Mouse (Mus musculus) hindbrain, embryonic 16.5 days (tissue): ENCODE measurements around the gene Lysmd4. TPM values are rescaled to one million over a fixed set of nuclear protein-coding genes. Genes with fewer than 3 reads are reported as not detected.
"Not testable (repeated sequence)": the region's sequence is repeated elsewhere in the genome, so short reads cannot be mapped to it uniquely, and the experiment has no call there.

ENCODE experiments used
- ATAC-seq: fragments of 200-750 bp; cut with Nextera tagmentation; 2 replicates; pipeline ENCODE4 v1.8.0; 2017; ENCODE audit warnings: moderate TSS enrichment, moderate library complexity
- H3K27ac ChIP-seq: fragments of 300-500 bp; sonication (generic); 2 replicates; pipeline ENCODE4 v1.5.1; 2014; ENCODE audit warnings: low read depth, mild to moderate bottlenecking, control low read depth, low read length, moderate library complexity
- H3K27me3 ChIP-seq: fragments of 300-500 bp; sonication (generic); replicated peaks from 2 replicates; pipeline ENCODE4 v1.6.1; 2014; ENCODE audit warnings: low read length; ENCODE audit not compliant: control insufficient read depth, insufficient read depth
- H3K36me3 ChIP-seq: fragments of 300-500 bp; sonication (generic); 2 replicates; pipeline ENCODE4 v1.6.1; 2014; ENCODE audit warnings: mild to moderate bottlenecking, low read length, moderate library complexity, mixed read lengths; ENCODE audit not compliant: control insufficient read depth, insufficient read depth
- H3K4me1 ChIP-seq: fragments of 300-500 bp; sonication (generic); 2 replicates; pipeline ENCODE4 v1.6.1; 2014; ENCODE audit warnings: low read depth, low read length; ENCODE audit not compliant: control insufficient read depth, insufficient read depth
- H3K4me2 ChIP-seq: fragments of 300-500 bp; sonication (generic); 2 replicates; pipeline ENCODE4 v1.6.1; 2014; ENCODE audit warnings: mild to moderate bottlenecking, low read length, control low read depth, moderate library complexity
- H3K4me3 ChIP-seq: fragments of 300-500 bp; sonication (generic); 2 replicates; pipeline ENCODE4 v1.5.1; 2014; ENCODE audit warnings: mild to moderate bottlenecking, low read length, control low read depth, moderate library complexity
- H3K9ac ChIP-seq: fragments of 300-500 bp; sonication (generic); 2 replicates; pipeline ENCODE4 v1.6.1; 2014; ENCODE audit warnings: low read depth, mild to moderate bottlenecking, control low read depth, low read length, moderate library complexity
- H3K9me3 ChIP-seq: fragments of 300-500 bp; sonication (generic); 2 replicates; pipeline ENCODE4 v1.6.1; 2014; ENCODE audit warnings: mild to moderate bottlenecking, low read length, moderate library complexity; ENCODE audit not compliant: control insufficient read depth
- WGBS: fragments of 180-500 bp; shearing (Covaris S2); extraction: QIAGEN DNeasy Blood & Tissue Kit; methylation state at CpG from one replicate; pipeline ENCODE4 v1.1.7; 2014; 5-methylcytosine and 5-hydroxymethylcytosine counted together
- polyA plus RNA-seq: library from polyadenylated mRNA; unstranded; fragments of >200 nt; fragmentation: Nextera tagmentation; extraction: Ambion mirVana; gene quantifications from 2 replicates; pipeline ENCODE4 v1.2.1, GENCODE M21; 2015

Gene Lysmd4
- polyA plus RNA-seq, 1 experiment from 2014 or later: 41.2 TPM

GRCm38 (mm10) chr7:67243121-67243893 lies 21.0 kb downstream of the Lysmd4 start:
- no peak for ATAC-seq
- H3K9ac ChIP-seq: no peak overlapping the region
- no peaks in the 10 kb centered on the region for H3K4me1 ChIP-seq
- H3K27ac ChIP-seq: no peak overlapping the region
- 0 out of 2 replicates have a peak, but pooled peaks cover 2% of the 10 kb centered on the region for H3K36me3 ChIP-seq
- H3K27me3 ChIP-seq: no peaks in the 10 kb centered on the region
- H3K4me3 ChIP-seq: no peak overlapping the region
- no peaks in the 10 kb centered on the region for H3K9me3 ChIP-seq
- no peak overlapping the region for H3K4me2 ChIP-seq
- WGBS: 50% methylated on average over 2 of the region's 2 CpGs

- no peak for ATAC-seq
- Histone ChIP-seq H3K27me3 (no peaks in the 10 kb centered on the region), H3K9me3 (no peaks in the 10 kb centered on the region), H3K4me1 (no peaks in the 10 kb centered on the region), H3K27ac (no peak overlapping the region), H3K4me3 (no peak overlapping the region), H3K36me3 (0 out of 2 replicates have a peak, but pooled peaks cover 2% of the 10 kb centered on the region), H3K9ac (no peak overlapping the region), H3K4me2 (no peak overlapping the region)
- WGBS: 68% methylated on average over 4 of the region's 4 CpGs
These were observed 21.5 kb downstream of the Lysmd4 start for GRCm38 (mm10) chr7:67243894-67244282.

DNA sequence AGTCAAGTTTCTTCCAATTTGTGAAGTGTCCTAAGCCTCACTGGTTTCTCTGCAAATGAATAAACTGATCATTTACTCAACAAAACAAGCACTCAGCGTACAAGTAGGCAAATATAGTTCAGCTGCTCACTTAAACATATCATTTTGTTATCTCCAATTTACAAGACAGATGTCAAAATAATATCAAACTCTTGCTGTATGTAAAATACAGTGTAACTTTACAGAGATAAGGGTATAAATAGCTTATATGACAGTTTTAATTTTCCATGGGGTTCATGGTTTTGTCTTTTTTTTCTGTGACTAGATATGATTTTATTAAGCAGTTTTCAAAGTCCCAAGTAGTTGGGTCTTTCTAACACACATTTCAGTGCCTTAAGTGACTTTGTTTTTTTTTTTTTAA lies 22.9 kb downstream of the Lysmd4 start:
- no peak for ATAC-seq

GRCm38 (mm10) chr7:67246067-67246466 lies 23.7 kb downstream of the Lysmd4 start:
- Histone ChIP-seq H3K36me3 (0 out of 2 replicates have a peak, but pooled peaks cover 2% of the 10 kb centered on the region), H3K9ac (no peak overlapping the region), H3K9me3 (no peaks in the 10 kb centered on the region), H3K27me3 (no peaks in the 10 kb centered on the region), H3K27ac (no peak overlapping the region), H3K4me3 (no peak overlapping the region), H3K4me2 (no peak overlapping the region), H3K4me1 (no peaks in the 10 kb centered on the region)
- ATAC-seq: no peak
- WGBS: 76% methylated on average over 2 of the region's 2 CpGs

More for the DNA sequence above, 22.9 kb downstream of the Lysmd4 start:
- Histone ChIP-seq H3K27me3 (no peaks in the 10 kb centered on the region), H3K4me2 (no peak overlapping the region), H3K4me1 (no peaks in the 10 kb centered on the region), H3K36me3 (0 out of 2 replicates have a peak, but pooled peaks cover 2% of the 10 kb centered on the region), H3K27ac (no peak overlapping the region), H3K9me3 (no peaks in the 10 kb centered on the region), H3K9ac (no peak overlapping the region), H3K4me3 (no peak overlapping the region)
- WGBS: 95% methylated on average over 1 of the region's 1 CpGs

DNA sequence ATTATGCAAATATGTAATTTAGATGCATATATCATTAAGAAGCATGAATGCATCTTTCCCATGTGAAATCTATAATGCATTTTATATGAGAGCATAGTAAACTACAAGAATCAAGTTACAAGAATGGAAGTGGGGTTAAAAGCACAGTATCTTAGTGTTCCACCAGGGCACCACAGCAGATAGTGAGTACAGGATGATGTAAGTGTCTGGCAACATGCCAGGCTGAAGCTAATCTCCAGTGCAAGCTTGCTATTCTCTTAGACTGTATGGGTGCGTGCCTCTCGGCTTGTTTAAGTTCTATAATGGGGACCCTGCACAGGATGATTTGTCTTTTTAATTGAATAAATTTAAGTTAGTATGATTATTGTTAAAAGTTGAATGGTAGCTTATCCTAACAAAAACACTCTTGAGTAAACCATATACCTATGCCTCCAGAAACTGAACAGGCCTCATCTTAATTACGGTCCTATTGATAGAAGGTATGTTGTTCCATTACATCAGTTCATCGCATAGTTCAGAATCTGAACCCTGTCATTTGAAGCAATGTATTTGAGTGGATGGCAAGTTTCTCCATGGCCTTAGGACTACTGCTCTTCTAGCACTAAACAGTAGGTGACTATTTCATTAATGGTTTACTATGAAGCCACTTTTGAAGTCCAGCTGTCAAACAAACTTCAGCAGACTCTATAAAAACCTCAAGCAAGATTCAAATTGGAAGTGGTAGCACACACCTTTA lies 37.7 kb downstream of the Lysmd4 start:
- no peak overlapping the region for H3K9ac ChIP-seq
- WGBS: 63% methylated on average over 4 of the region's 4 CpGs
- no peaks in the 10 kb centered on the region for H3K27me3 ChIP-seq
- H3K4me2 ChIP-seq: no peak overlapping the region
- H3K4me3 ChIP-seq: no peak overlapping the region
- H3K27ac ChIP-seq: no peak overlapping the region
- no peaks in the 10 kb centered on the region for H3K4me1 ChIP-seq
- peaks cover 13% of the 10 kb centered on the region for H3K36me3 ChIP-seq
- ATAC-seq: peak; percentile 76
- H3K9me3 ChIP-seq: no peaks in the 10 kb centered on the region

DNA sequence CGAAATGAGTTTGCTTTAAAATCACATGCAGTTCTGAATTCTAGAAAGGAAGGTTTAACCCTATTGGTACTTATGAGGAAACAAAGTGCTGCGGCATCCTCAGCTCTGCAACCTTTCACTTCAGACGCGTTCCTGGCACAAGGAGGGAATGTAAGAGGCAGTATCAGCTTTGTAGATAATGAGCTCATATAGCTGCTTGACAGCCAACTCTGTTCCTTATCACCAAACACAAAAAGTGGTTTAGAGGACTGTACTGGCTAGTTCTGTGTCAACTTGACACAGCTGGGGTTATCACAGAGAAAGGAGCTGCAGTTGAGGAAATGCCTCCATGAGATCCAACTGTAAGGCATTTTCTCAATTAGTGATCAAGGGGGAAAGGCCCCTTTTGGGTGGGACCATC lies 48.1 kb downstream of the Lysmd4 start:
- WGBS: 94% methylated on average over 4 of the region's 4 CpGs

DNA sequence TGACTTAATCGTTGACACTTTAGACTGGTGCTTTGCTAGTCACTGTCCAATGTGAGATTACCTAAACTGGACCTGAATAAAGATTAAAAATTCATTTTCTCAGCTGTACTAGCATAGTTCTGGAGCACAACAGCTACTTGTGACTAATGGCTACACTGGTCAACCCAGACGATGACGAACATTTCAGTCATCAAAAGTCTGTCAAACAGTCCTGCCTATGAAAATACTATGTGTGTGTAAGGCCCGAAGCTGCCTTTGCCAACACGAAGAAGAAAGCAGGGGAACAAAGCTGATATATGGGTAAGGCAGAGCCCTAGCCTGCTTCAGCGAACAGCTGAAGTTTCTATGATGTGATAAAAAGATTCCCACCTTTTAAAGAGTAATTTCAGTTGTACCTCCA lies 61.2 kb downstream of the Lysmd4 start:
- H3K9me3 ChIP-seq: no peaks in the 10 kb centered on the region
- no peak overlapping the region for H3K4me2 ChIP-seq
- H3K9ac ChIP-seq: no peak overlapping the region
- H3K36me3 ChIP-seq: no peaks in the 10 kb centered on the region
- H3K27ac ChIP-seq: no peak overlapping the region
- ATAC-seq: no peak
- 93% methylated on average over 6 of the region's 6 CpGs for WGBS
- no peaks in the 10 kb centered on the region for H3K27me3 ChIP-seq
- no peaks in the 10 kb centered on the region for H3K4me1 ChIP-seq
- no peak overlapping the region for H3K4me3 ChIP-seq

More for the DNA sequence above, 48.1 kb downstream of the Lysmd4 start:
- H3K4me1 ChIP-seq, H3K4me2 ChIP-seq, H3K9me3 ChIP-seq, H3K9ac ChIP-seq, H3K27me3 ChIP-seq, ATAC-seq, H3K36me3 ChIP-seq, H3K27ac ChIP-seq, H3K4me3 ChIP-seq: not testable (repeated sequence)

- Histone ChIP-seq H3K9ac (no peak overlapping the region), H3K9me3 (no peaks in the 10 kb centered on the region), H3K36me3 (no peaks in the 10 kb centered on the region), H3K27ac (no peak overlapping the region), H3K4me3 (no peak overlapping the region), H3K27me3 (no peaks in the 10 kb centered on the region), H3K4me1 (no peaks in the 10 kb centered on the region), H3K4me2 (no peak overlapping the region)
- WGBS: 82% methylated on average over 4 of the region's 4 CpGs
- no peak for ATAC-seq
These were observed 65.1 kb downstream of the Lysmd4 start for GRCm38 (mm10) chr7:67287456-67287855.

GRCm38 (mm10) chr7:67291356-67291755 lies 69.0 kb downstream of the Lysmd4 start:
- ATAC-seq: no peak
- Histone ChIP-seq H3K36me3 (no peaks in the 10 kb centered on the region), H3K9me3 (no peaks in the 10 kb centered on the region), H3K27me3 (no peaks in the 10 kb centered on the region), H3K4me3 (no peak overlapping the region), H3K4me1 (no peaks in the 10 kb centered on the region), H3K4me2 (no peak overlapping the region), H3K27ac (no peak overlapping the region), H3K9ac (no peak overlapping the region)
- WGBS: 76% methylated on average over 1 of the region's 1 CpGs
